Mouse (Mus musculus) MEL (cell line): Measurements from ENCODE around the gene Btg3. TPM values are rescaled to one million over a fixed set of nuclear protein-coding genes. Genes with fewer than 3 reads are reported as not detected.

Source experiments
- DNase-seq: peaks from one replicate; pipeline ENCODE4 v3.0.0; 2011; ENCODE audit warnings: low read depth, low spot score
- H3K27ac ChIP-seq: 2 replicates; pipeline ENCODE4 v1.5.1; 2012; ENCODE audit warnings: low read depth, mild to moderate bottlenecking, control low read depth, low read length, moderate library complexity; ENCODE audit not compliant: control insufficient read depth
- H3K27me3 ChIP-seq, 2 experiments: fragments of 150-350 bp in 1 of 2; sonication (generic) in 1 of 2; 2 replicates each; pipeline ENCODE4 v1.6.1; 2012; ENCODE audit warnings: low read length in 2 of 2, mild to moderate bottlenecking in 2 of 2, improper control_type of control experiment in 1 of 2, moderate library complexity in 1 of 2; ENCODE audit not compliant: insufficient read depth in 2 of 2, control insufficient read depth in 1 of 2
- H3K36me3 ChIP-seq, 2 experiments: 2 replicates each; pipeline ENCODE4 v1.6.1; 2012 to 2014; ENCODE audit warnings: low read length in 2 of 2, improper control_type of control experiment in 1 of 2, inconsistent platforms in 1 of 2, mild to moderate bottlenecking in 1 of 2; ENCODE audit not compliant: insufficient read depth in 2 of 2, control insufficient read depth in 1 of 2
- H3K4me1 ChIP-seq, 2 experiments: fragments of 150-350 bp in 1 of 2; sonication (generic) in 1 of 2; 2 replicates each; pipeline ENCODE4 v1.6.1; 2012; ENCODE audit warnings: low read length in 2 of 2, improper control_type of control experiment in 1 of 2, mild to moderate bottlenecking in 1 of 2; ENCODE audit not compliant: insufficient read depth in 2 of 2, control insufficient read depth in 1 of 2
- H3K4me3 ChIP-seq, 2 experiments: fragments of 150-350 bp in 1 of 2; sonication (generic) in 1 of 2; 2 replicates each; pipeline ENCODE4 v1.5.1; 2012; ENCODE audit warnings: low read depth in 2 of 2, low read length in 2 of 2, mild to moderate bottlenecking in 2 of 2, moderate library complexity in 2 of 2, control low read depth in 1 of 2, improper control_type of control experiment in 1 of 2; ENCODE audit not compliant: control insufficient read depth in 1 of 2, insufficient read depth in 1 of 2
- H3K79me2 ChIP-seq: 2 replicates; pipeline ENCODE4 v1.6.1; 2012; ENCODE audit warnings: mild to moderate bottlenecking, low read length, moderate library complexity; ENCODE audit not compliant: control insufficient read depth, poor library complexity, insufficient read depth
- H3K9ac ChIP-seq: 2 replicates; pipeline ENCODE4 v1.6.1; 2012; ENCODE audit warnings: low read depth, mild to moderate bottlenecking, control low read depth, low read length, moderate library complexity; ENCODE audit not compliant: control insufficient read depth, poor library complexity, severe bottlenecking
- H3K9me3 ChIP-seq: fragments of 150-350 bp; sonication (generic); replicated peaks from 2 replicates; pipeline ENCODE4 v1.6.1; 2012; ENCODE audit warnings: mild to moderate bottlenecking, low read length, improper control_type of control experiment, moderate library complexity; ENCODE audit not compliant: insufficient read depth
- BHLHE40 ChIP-seq: IDR thresholded peaks from 2 replicates; pipeline ENCODE4 v1.6.1; 2012; ENCODE audit warnings: low read depth, mild to moderate bottlenecking, inconsistent platforms, low read length, improper control_type of control experiment, borderline replicate concordance
- HCFC1 ChIP-seq: IDR thresholded peaks from 2 replicates; pipeline ENCODE4 v1.6.1; 2012; ENCODE audit warnings: low read depth, mild to moderate bottlenecking, inconsistent platforms, low read length, improper control_type of control experiment, moderate library complexity
- KAT2A ChIP-seq: conservative IDR thresholded peaks from 2 replicates; pipeline ENCODE4 v1.6.1; 2012; ENCODE audit warnings: low read depth, low read length, improper control_type of control experiment, inconsistent platforms
- MAFK ChIP-seq: IDR thresholded peaks from 2 replicates; pipeline ENCODE4 v1.6.1; 2011; ENCODE audit warnings: low read depth, mild to moderate bottlenecking, low read length, improper control_type of control experiment, borderline replicate concordance
- MAX ChIP-seq: IDR thresholded peaks from 2 replicates; pipeline ENCODE4 v1.6.1; 2011; ENCODE audit warnings: low read length, improper control_type of control experiment
- MEF2A ChIP-seq: IDR thresholded peaks from 2 replicates; pipeline ENCODE4 v1.6.1; 2014; ENCODE audit warnings: low read depth, mild to moderate bottlenecking, inconsistent platforms, low read length, improper control_type of control experiment; ENCODE audit not compliant: poor library complexity, insufficient replicate concordance, severe bottlenecking; ENCODE audit errors: extremely low read depth
- MYC ChIP-seq: IDR thresholded peaks from 2 replicates; pipeline ENCODE4 v1.6.1; 2011; ENCODE audit warnings: low read depth, mild to moderate bottlenecking, low read length, improper control_type of control experiment, moderate library complexity
- RAD21 ChIP-seq: IDR thresholded peaks from 2 replicates; pipeline ENCODE4 v1.6.1; 2011; ENCODE audit warnings: mild to moderate bottlenecking, low read depth, low read length, improper control_type of control experiment
- SIN3A ChIP-seq: IDR thresholded peaks from 2 replicates; pipeline ENCODE4 v1.6.1; 2012; ENCODE audit warnings: low read length, improper control_type of control experiment, inconsistent platforms
- TAL1 ChIP-seq: IDR thresholded peaks from 2 replicates; pipeline ENCODE4 v1.6.1; 2012; ENCODE audit warnings: mild to moderate bottlenecking, inconsistent platforms, low read length, moderate library complexity, mixed read lengths
- TCF12 ChIP-seq: IDR thresholded peaks from 2 replicates; pipeline ENCODE4 v1.6.1; 2014; ENCODE audit warnings: low read depth, mild to moderate bottlenecking, inconsistent platforms, low read length, improper control_type of control experiment, moderate library complexity
- USF1 ChIP-seq: IDR thresholded peaks from 2 replicates; pipeline ENCODE4 v1.6.1; 2014; ENCODE audit warnings: low read depth, mild to moderate bottlenecking, inconsistent platforms, low read length, improper control_type of control experiment, moderate library complexity
- USF2 ChIP-seq, 2 experiments: IDR thresholded peaks; 2 replicates each; pipeline ENCODE4 v1.6.1; 2011 to 2012; ENCODE audit warnings: improper control_type of control experiment in 2 of 2, low read length in 2 of 2, borderline replicate concordance in 1 of 2, inconsistent platforms in 1 of 2, low read depth in 1 of 2, mild to moderate bottlenecking in 1 of 2; ENCODE audit not compliant: insufficient read depth in 1 of 2
- ZC3H11A ChIP-seq: IDR thresholded peaks from 2 replicates; pipeline ENCODE4 v1.6.1; 2012; ENCODE audit warnings: low read depth, mild to moderate bottlenecking, inconsistent platforms, low read length, improper control_type of control experiment
- ZKSCAN1 ChIP-seq: IDR thresholded peaks from 2 replicates; pipeline ENCODE4 v1.6.1; 2012; ENCODE audit warnings: low read depth, mild to moderate bottlenecking, inconsistent platforms, low read length, improper control_type of control experiment, moderate library complexity
- ZMIZ1 ChIP-seq: IDR thresholded peaks from 2 replicates; pipeline ENCODE4 v1.6.1; 2012; ENCODE audit warnings: low read depth, mild to moderate bottlenecking, inconsistent platforms, low read length, improper control_type of control experiment, moderate library complexity
- polyA plus RNA-seq, 2 experiments: library from polyadenylated mRNA; stranded (reverse) in 1 of 2; unstranded in 1 of 2; fragments of >175 nt in 1 of 2; fragments of >200 nt in 1 of 2; gene quantifications; 2 replicates each; pipeline versions ENCODE4 v1.2.1 to v1.2.4; 2012; ENCODE audit warnings: low replicate concordance in 2 of 2, low read depth in 1 of 2; ENCODE audit not compliant: insufficient read length in 2 of 2, insufficient read depth in 1 of 2, missing spikeins in 1 of 2
- total RNA-seq: library from RNA; depleted of rRNA; stranded (reverse); fragments of 300-350 nt; gene quantifications from 2 replicates; pipeline ENCODE4 v1.2.3, GENCODE M21; 2012

Btg3 gene
- total and polyA plus RNA-seq, 3 experiments = 8.5 to 17.5 TPM; not detected in 1

DNA sequence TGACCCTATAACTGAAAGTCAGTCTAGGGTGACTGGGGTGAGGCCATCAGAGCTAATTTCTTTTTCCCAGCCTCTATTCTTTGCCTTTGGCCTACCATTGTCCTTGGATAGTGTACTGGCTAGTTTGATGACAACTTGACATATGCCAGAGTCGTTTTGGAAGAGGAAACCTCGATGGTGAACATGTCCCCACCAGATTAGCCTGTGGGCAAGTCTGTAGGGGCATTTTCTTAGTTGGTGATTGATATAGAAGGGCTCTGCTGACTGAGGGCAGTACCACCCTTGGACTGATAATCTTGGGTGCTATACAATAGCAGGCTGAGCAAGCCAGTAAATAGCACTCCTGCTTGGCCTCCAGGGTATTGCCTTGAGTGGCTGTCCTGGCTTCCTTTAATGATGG is 25.3 kb upstream of the Btg3 start:
- H3K27me3 ChIP-seq = no peaks in the 10 kb centered on the region
- H3K79me2 ChIP-seq = no peaks in the 10 kb centered on the region
- H3K36me3 ChIP-seq = no peaks in the 10 kb centered on the region
- H3K9me3 ChIP-seq = no peaks in the 10 kb centered on the region
- no peak overlapping the region for H3K9ac ChIP-seq
- H3K4me1 ChIP-seq = no peaks in the 10 kb centered on the region
- DNase-seq = no peak
- TF ChIP-seq HCFC1 (no peak), MAX (no peak), TAL1 (no peak), MAFK (no peak), SIN3A (no peak)
- H3K27ac ChIP-seq = no peak overlapping the region
- no peak overlapping the region for H3K4me3 ChIP-seq

DNA sequence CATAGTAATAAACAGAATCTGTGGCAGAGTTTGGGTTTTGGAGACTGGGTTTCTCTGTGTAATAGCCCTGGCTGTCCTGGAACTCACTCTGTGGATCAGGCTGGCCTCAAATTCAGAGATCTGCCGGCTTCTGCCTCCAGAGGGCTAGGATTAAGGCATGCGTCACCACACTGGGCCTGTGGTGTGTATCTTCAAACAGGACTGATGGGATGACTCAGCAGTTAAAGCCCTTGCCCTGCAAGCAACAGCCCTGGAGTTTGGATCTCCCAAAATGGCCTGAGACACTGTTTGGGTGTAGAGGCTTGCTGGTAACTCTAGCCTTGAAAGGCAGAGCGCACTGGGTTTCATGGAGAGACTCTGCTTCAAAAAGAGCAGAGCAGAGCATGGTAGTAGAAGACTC is 22.4 kb upstream of the Btg3 start:
- no peaks in the 10 kb centered on the region for H3K4me1 ChIP-seq
- no peaks in the 10 kb centered on the region for H3K36me3 ChIP-seq
- peak; percentile 10 for DNase-seq
- no peaks in the 10 kb centered on the region for H3K9me3 ChIP-seq
- H3K79me2 ChIP-seq = no peaks in the 10 kb centered on the region
- no peak overlapping the region for H3K9ac ChIP-seq
- H3K27ac ChIP-seq = no peak overlapping the region
- H3K4me3 ChIP-seq = no peak overlapping the region
- TF ChIP-seq MAX (no peak), ZC3H11A (no peak), TAL1 (no peak), TCF12 (no peak), MEF2A (no peak), RAD21 (no peak), ZMIZ1 (no peak), USF1 (no peak), MYC (no peak), USF2 (IDR thresholded peaks at IDR 0.05; ENCODE audit: borderline replicate concordance in 1 of 2, insufficient read depth in 1 of 2, low read depth in 1 of 2, low read length in 2 of 2) (no peak), KAT2A (no peak), BHLHE40 (no peak), MAFK (no peak), ZKSCAN1 (no peak)
- no peaks in the 10 kb centered on the region for H3K27me3 ChIP-seq
